Mouse (Mus musculus): ENCODE measurements around the gene Uqcc1. TPM values are rescaled to one million over a fixed set of nuclear protein-coding genes. Genes with fewer than 3 reads are reported as not detected.

Uqcc1 gene
- polyA plus RNA-seq, 1 experiment from 2014 or later, result 31.7 TPM

- H3K4me2 ChIP-seq (ENCODE audit: low read depth, low read length), result no peak overlapping the region
- H3K27ac ChIP-seq (ENCODE audit: low read depth), result no peak overlapping the region
- H3K9me3 ChIP-seq (ENCODE audit: low read length), result no peaks in the 10 kb centered on the region
- no peak overlapping the region for H3K9ac ChIP-seq (replicated peaks)
- H3K4me3 ChIP-seq (ENCODE audit: low read depth, low read length), result no peak overlapping the region
- TF ChIP-seq EP300 (IDR thresholded peaks at IDR 0.05; ENCODE audit: low read depth) (no peak), CTCF (IDR thresholded peaks at IDR 0.05; ENCODE audit: low read depth) (no peak)
- ATAC-seq, result peak; percentile 48; the same call in 1 of the 2 replicates
- 62% methylated on average over 5 of the region's 5 CpGs for WGBS (ENCODE audit: insufficient replicate concordance)
- H3K27me3 ChIP-seq (ENCODE audit: insufficient read depth, low read length), result no peaks in the 10 kb centered on the region
- H3K4me1 ChIP-seq (ENCODE audit: insufficient read depth), result no peaks in the 10 kb centered on the region
- peaks cover 10% of the 10 kb centered on the region; the same call in 1 of the 2 replicates for H3K36me3 ChIP-seq (replicated peaks; ENCODE audit: insufficient read depth, low read length)
- no peak for DNase-seq
These were observed 60.3 kb downstream of the Uqcc1 start for GRCm38 (mm10) chr2:155869772-155870171.

GRCm38 (mm10) chr2:155868320-155868719 is 61.8 kb downstream of the Uqcc1 start:
- no peak for TF ChIP-seq CTCF (IDR thresholded peaks at IDR 0.05; ENCODE audit: low read depth)
- TF ChIP-seq EP300 (IDR thresholded peaks at IDR 0.05; ENCODE audit: low read depth), result no peak
- DNase-seq (no peak), ATAC-seq (no peak)
- Histone ChIP-seq H3K36me3 (replicated peaks; ENCODE audit: insufficient read depth, low read length) (peaks cover 7% of the 10 kb centered on the region; the same call in 1 of the 2 replicates), H3K4me3 (ENCODE audit: low read depth, low read length) (no peak overlapping the region), H3K4me2 (ENCODE audit: low read depth, low read length) (no peak overlapping the region), H3K9me3 (ENCODE audit: low read length) (no peaks in the 10 kb centered on the region), H3K27me3 (ENCODE audit: insufficient read depth, low read length) (no peaks in the 10 kb centered on the region), H3K4me1 (ENCODE audit: insufficient read depth) (no peaks in the 10 kb centered on the region), H3K9ac (replicated peaks) (no peak overlapping the region), H3K27ac (ENCODE audit: low read depth) (no peak overlapping the region)
- 71% methylated on average over 8 of the region's 8 CpGs for WGBS (ENCODE audit: insufficient replicate concordance)

DNA sequence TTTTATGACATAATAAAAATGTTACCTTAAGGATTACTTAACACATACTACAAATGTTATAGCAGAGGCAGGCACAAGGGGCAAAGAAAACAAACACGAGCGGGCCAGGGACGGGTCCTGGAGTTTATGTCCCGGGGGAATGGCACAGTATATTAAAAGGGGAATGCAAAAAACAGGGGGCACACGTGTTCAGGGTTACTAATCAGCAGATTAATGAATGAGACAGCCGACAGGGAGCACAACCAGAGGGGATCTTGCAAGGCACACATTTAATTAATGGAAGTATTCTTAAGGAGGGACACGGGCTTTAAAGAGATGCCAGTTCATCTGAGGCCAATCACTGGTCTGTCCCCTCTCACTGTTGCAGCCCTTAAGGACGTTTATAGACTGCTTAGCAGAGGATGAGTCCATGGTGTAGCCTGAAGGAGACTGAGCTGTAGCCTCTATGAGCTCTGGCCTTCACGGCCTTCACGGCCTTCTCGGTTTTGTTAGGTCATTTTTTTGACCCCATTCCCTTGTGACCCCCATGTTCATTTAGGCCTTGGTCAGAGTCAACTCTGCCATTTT is 66.7 kb downstream of the Uqcc1 start:
- 78% methylated on average over 11 of the region's 11 CpGs for WGBS (ENCODE audit: insufficient replicate concordance)
- H3K9me3 ChIP-seq (ENCODE audit: low read length), result no peaks in the 10 kb centered on the region

DNA sequence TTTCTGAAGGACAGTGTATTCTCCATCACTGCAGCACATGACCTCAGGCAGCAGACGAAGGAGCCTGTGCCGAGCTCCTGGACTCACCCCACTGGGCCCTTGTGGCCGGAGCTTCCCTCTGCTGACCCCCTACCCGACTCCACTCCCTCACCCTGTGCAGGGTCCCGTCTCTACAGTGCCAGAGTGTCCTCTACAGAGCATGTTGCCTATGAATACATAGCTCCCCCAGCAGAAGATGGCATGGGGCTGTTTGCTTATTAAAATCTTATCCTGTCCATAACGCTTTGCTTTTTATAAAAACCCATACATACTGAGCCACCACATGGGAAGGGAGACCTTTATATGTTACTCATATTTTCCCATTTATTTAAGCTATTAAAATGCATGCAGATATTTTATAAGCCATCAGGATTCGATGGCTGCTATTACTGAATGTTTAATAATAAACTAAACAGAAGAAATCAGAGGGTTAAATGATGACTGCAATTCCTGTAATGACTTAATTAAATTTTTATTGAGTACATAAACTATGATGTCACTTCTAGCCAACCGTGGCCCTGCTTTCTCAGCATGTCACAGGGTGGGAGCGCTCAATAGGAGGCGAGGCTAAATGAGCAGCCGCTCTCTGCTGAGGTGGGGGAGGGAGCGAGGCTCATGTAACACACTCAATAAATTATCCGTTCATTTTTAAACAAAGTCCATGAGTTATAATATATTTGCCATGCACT is 67.4 kb downstream of the Uqcc1 start:
- H3K27me3 ChIP-seq (ENCODE audit: insufficient read depth, low read length), result no peaks in the 10 kb centered on the region
- H3K9me3 ChIP-seq (ENCODE audit: low read length), result no peaks in the 10 kb centered on the region
- DNase-seq, result no peak
- no peak overlapping the region for H3K9ac ChIP-seq (replicated peaks)
- no peak overlapping the region for H3K27ac ChIP-seq (ENCODE audit: low read depth)
- H3K4me3 ChIP-seq (ENCODE audit: low read depth, low read length), result no peak overlapping the region
- whole genome bisulfite sequencing (ENCODE audit: insufficient replicate concordance), result 89% methylated on average over 13 of the region's 13 CpGs
- H3K4me1 ChIP-seq (ENCODE audit: insufficient read depth), result no peaks in the 10 kb centered on the region
- peaks cover 2% of the 10 kb centered on the region; the same call in 1 of the 2 replicates for H3K36me3 ChIP-seq (replicated peaks; ENCODE audit: insufficient read depth, low read length)
- no peak for ATAC-seq
- no peak for TF ChIP-seq EP300 (IDR thresholded peaks at IDR 0.05; ENCODE audit: low read depth)
- TF ChIP-seq CTCF (IDR thresholded peaks at IDR 0.05; ENCODE audit: low read depth), result no peak
- no peak overlapping the region for H3K4me2 ChIP-seq (ENCODE audit: low read depth, low read length)

More for the DNA sequence above, 66.7 kb downstream of the Uqcc1 start:
- Histone ChIP-seq H3K4me3 (ENCODE audit: low read depth, low read length) (no peak overlapping the region), H3K4me1 (ENCODE audit: insufficient read depth) (no peaks in the 10 kb centered on the region), H3K9ac (replicated peaks) (no peak overlapping the region), H3K27me3 (ENCODE audit: insufficient read depth, low read length) (no peaks in the 10 kb centered on the region), H3K4me2 (ENCODE audit: low read depth, low read length) (no peak overlapping the region), H3K27ac (ENCODE audit: low read depth) (no peak overlapping the region), H3K36me3 (replicated peaks; ENCODE audit: insufficient read depth, low read length) (peaks cover 2% of the 10 kb centered on the region; the same call in 1 of the 2 replicates)
- ATAC-seq (no peak), DNase-seq (no peak)
- TF ChIP-seq CTCF (IDR thresholded peaks at IDR 0.05; ENCODE audit: low read depth) (no peak), EP300 (IDR thresholded peaks at IDR 0.05; ENCODE audit: low read depth) (no peak)

GRCm38 (mm10) chr2:155861581-155861980 is 68.5 kb downstream of the Uqcc1 start:
- Histone ChIP-seq H3K9ac (replicated peaks) (no peak overlapping the region), H3K27ac (ENCODE audit: low read depth) (no peak overlapping the region), H3K4me3 (ENCODE audit: low read depth, low read length) (no peak overlapping the region), H3K9me3 (ENCODE audit: low read length) (no peaks in the 10 kb centered on the region), H3K36me3 (replicated peaks; ENCODE audit: insufficient read depth, low read length) (peaks cover 3% of the 10 kb centered on the region; the same call in 1 of the 2 replicates), H3K27me3 (ENCODE audit: insufficient read depth, low read length) (no peaks in the 10 kb centered on the region), H3K4me1 (ENCODE audit: insufficient read depth) (no peaks in the 10 kb centered on the region), H3K4me2 (ENCODE audit: low read depth, low read length) (no peak overlapping the region)
- no peak for ATAC-seq
- 75% methylated on average over 6 of the region's 6 CpGs for WGBS (ENCODE audit: insufficient replicate concordance)
- TF ChIP-seq CTCF (IDR thresholded peaks at IDR 0.05; ENCODE audit: low read depth) (no peak), EP300 (IDR thresholded peaks at IDR 0.05; ENCODE audit: low read depth) (no peak)
- no peak for DNase-seq

GRCm38 (mm10) chr2:155860102-155860501 is 70.0 kb downstream of the Uqcc1 start:
- Histone ChIP-seq H3K9ac (replicated peaks) (no peak overlapping the region), H3K4me2 (ENCODE audit: low read depth, low read length) (no peak overlapping the region), H3K9me3 (ENCODE audit: low read length) (no peaks in the 10 kb centered on the region), H3K27me3 (ENCODE audit: insufficient read depth, low read length) (no peaks in the 10 kb centered on the region), H3K36me3 (replicated peaks; ENCODE audit: insufficient read depth, low read length) (peaks cover 10% of the 10 kb centered on the region; the same call in 1 of the 2 replicates), H3K4me1 (ENCODE audit: insufficient read depth) (no peaks in the 10 kb centered on the region), H3K27ac (ENCODE audit: low read depth) (no peak overlapping the region), H3K4me3 (ENCODE audit: low read depth, low read length) (no peak overlapping the region)
- ATAC-seq, result no peak
- no peak for DNase-seq
- TF ChIP-seq CTCF (IDR thresholded peaks at IDR 0.05; ENCODE audit: low read depth) (no peak), EP300 (IDR thresholded peaks at IDR 0.05; ENCODE audit: low read depth) (no peak)
- WGBS (ENCODE audit: insufficient replicate concordance), result 71% methylated on average over 7 of the region's 7 CpGs

Data from liver, postnatal 0 days (tissue).